Mouse (Mus musculus): Measurements from ENCODE around the gene Ppp1r14a. TPM values are rescaled to one million over a fixed set of nuclear protein-coding genes. Genes with fewer than 3 reads are reported as not detected.

Ppp1r14a gene
- total RNA-seq (2021) = 10 to 100 TPM; 10.8 to 11.0 TPM
- long read RNA-seq, experiment 1, partial matches to known transcripts = 2 of 5 reads
- long read RNA-seq, experiment 1, other reads (novel, unspliced or antisense) = 1 of 5 reads
- long read RNA-seq, experiment 2, partial matches to known transcripts = 0 of 5 reads
- long read RNA-seq, experiment 2, other reads (novel, unspliced or antisense) = 0 of 5 reads

DNA sequence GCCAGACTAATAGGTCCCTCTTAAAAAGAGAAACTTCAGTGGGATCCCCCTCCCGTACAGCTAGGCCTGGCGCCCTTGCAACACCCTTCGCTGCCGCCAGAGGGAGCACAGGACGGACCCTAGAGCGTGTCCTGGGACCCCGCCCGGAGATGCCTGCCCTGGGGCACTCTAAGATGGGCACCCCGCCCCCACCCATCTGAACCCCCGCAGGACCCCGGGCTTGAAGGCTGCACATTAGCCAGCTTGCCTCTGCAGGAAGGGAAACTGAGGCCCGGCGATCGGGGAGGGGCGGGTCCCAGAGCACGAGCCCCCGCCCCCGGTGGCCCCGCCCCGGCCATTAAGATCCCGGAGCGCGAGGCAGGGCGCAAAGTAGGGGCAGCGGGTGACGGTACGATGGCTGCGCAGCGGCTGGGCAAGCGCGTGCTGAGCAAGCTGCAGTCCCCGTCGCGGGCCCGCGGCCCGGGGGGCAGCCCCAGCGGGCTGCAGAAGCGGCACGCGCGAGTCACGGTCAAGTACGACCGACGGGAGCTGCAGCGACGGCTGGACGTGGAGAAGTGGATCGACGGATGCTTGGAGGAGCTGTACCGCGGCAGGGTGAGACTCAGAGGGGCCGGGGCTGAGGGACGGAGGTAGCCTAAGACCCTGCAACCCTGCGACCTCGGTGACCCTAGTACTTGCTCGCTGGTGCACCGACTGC, at the start of gene Ppp1r14a:
TSS of gene Ppp1r14a (plus strand) at position 367 of the 697 bp plus-strand sequence.
- DNase-seq (ENCODE audit: low spot score in 2 of 2) = peak in 1 of 2 experiments; percentile 42

GRCm38 (mm10) chr7:29244732-29245416, 44.2 kb upstream of the Ppp1r14a start:
- no peak for DNase-seq (ENCODE audit: low spot score in 2 of 2)

GRCm38 (mm10) chr7:29246015-29246414, 43.1 kb upstream of the Ppp1r14a start:
- DNase-seq (ENCODE audit: low spot score in 2 of 2) = no peak

DNA sequence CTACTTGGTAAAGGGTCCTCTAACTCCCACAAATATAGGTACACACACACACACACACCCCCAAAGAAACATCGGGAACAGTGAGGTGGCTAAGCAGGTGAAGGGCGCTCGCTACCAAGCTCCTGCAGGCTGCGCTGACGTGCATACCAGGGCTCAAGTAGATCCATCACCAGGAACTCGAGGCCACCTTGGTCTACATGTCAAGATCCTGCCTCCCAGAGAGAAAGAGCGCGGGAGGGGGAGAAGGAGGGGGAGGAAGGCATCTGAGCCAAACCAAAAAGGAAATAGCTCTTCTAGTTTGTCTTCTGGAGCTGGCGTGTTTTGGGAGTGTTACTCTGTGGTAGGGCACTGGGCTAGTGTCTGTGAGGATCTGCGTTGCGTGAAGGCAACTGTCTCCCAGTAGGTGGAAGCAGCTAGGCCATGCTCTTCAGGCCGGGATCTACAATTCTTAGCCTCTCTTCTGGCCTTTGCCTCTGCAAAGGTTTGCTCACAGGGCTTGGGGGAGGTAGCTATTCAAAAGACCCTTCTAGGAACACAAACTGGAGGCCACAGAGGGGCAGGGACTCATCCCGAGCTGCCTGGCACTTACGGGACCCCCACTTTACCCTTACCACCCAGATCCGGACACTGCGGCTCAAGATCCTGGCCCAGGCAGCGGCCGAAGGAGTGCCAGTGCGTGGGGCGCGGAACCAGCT, 42.3 kb upstream of the Ppp1r14a start:
- no peak for DNase-seq (ENCODE audit: low spot score in 2 of 2)

- peak; percentile 66 to 70 for DNase-seq (ENCODE audit: low spot score in 2 of 2)
Observed at GRCm38 (mm10) chr7:29247314-29247700, 41.8 kb upstream of the Ppp1r14a start.

- no peak for DNase-seq (ENCODE audit: low spot score in 2 of 2)
Observed at GRCm38 (mm10) chr7:29247706-29248105, 41.4 kb upstream of the Ppp1r14a start.

GRCm38 (mm10) chr7:29248261-29248841, 40.8 kb upstream of the Ppp1r14a start, which contains the start of gene 2200002D01Rik:
Gene 2200002D01Rik, minus strand, starts transcription at chr7:29248466.
- no peak for DNase-seq (ENCODE audit: low spot score in 2 of 2)

DNA sequence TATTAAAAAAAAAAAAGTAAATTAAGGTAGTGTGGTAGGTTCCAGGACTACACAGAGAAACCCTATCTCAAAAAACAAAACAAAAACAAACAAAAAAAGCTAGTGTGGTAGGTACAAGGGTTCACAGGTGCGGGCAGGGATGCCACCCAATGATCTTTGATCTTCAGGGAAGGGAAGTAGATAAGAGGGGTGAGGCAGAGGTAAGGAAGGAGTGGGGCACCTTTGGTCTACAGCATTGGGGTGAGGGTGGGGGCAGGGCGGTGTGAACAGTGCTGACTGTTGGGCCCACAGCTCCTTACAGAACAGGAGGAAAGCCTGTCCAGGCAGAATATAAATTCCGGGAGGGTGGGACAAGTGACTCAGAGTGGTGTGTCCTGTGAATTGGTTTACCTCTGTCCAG, 37.9 kb upstream of the Ppp1r14a start:
- DNase-seq (ENCODE audit: low spot score in 2 of 2) = no peak

- no peak for DNase-seq (ENCODE audit: low spot score in 2 of 2)
Observed at GRCm38 (mm10) chr7:29253842-29254241, 35.3 kb upstream of the Ppp1r14a start.

GRCm38 (mm10) chr7:29255875-29256274, 33.2 kb upstream of the Ppp1r14a start:
- DNase-seq (ENCODE audit: low spot score in 2 of 2) = no peak

- DNase-seq (ENCODE audit: low spot score in 2 of 2) = no peak
Observed at GRCm38 (mm10) chr7:29257368-29257767, 31.7 kb upstream of the Ppp1r14a start.

- no peak for DNase-seq (ENCODE audit: low spot score in 2 of 2)
Observed at GRCm38 (mm10) chr7:29259781-29260730, 29.1 kb upstream of the Ppp1r14a start.

GRCm38 (mm10) chr7:29262151-29262550, 27.0 kb upstream of the Ppp1r14a start:
- no peak for DNase-seq (ENCODE audit: low spot score in 2 of 2)

DNA sequence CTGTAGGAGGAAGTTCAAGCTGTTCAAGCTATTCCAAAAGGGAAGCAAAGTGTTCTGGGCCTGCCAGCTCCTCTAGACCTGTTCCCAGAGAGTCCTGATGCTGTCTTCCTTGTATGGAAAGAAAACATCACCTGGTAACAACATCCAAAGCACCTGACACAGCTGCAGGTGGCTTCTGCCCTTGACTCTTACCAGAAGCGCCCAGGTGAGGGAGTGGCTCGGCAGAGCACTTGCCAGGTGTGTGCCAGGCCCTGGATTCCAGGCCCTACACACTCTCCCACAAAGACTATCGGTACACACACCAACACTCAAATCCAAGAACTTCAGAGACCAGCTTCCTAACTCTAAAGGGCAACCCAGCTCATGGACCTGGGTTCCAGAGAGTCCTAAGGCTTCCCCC, 25.3 kb upstream of the Ppp1r14a start:
- DNase-seq (ENCODE audit: low spot score in 2 of 2) = no peak

DNA sequence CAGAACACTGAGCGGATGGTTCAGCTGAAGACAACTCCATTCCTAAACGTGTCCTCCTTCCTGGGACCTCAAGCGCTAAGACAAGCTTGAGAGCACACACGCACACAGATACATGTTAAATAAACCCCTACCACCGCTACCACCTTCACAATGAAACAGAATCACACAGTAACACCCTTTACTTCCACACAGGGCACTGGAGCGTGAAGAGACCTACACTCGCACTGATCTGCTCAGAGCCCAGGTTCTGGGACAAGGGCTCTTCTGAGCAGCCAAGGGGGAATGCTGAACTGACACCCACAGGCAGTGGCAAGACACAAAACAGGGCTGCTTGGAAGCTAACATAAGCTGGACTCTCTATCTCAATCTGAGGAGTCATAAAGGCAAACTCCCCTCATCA, 23.5 kb upstream of the Ppp1r14a start:
- DNase-seq (ENCODE audit: low spot score in 2 of 2) = no peak

GRCm38 (mm10) chr7:29266931-29267330, 22.2 kb upstream of the Ppp1r14a start:
- DNase-seq (ENCODE audit: low spot score in 2 of 2) = no peak

- no peak for DNase-seq (ENCODE audit: low spot score in 2 of 2)
Observed at GRCm38 (mm10) chr7:29270445-29270844, 18.7 kb upstream of the Ppp1r14a start.

DNA sequence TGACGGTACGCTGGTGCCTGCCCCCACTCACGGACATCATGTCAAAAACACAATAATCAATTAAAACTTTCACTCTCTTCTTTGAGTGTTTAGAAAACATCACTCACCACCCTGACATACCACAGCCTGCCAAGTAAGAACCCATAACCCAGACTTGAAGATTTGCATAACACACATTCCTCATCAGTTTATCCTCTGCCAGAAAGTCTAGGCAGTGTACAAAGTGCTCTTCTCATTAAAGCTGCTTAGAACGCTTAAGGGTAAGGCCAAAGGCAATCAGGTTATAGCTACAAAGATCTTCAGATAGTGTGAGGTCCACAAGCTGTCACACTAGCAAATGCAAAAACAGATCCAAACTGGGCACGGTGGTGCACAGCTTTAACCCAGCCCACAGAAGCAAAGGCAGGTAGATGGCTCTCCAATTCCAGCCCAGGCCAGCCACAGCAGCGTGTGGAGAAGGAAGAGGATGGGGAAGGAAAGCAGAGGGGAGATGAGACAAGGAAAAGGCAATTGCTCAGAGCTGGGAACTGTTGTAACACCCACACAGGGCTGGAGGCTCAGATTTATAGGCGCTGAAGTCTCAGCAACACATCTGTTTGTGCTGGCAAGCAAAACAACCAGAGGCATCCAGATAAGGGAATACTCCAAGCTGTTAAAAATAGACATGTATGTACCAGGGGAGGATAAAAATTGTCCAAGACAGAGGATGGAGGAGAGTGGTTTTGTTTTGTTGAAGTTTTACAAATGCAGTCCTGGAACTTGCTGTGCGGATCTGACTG, 17.2 kb upstream of the Ppp1r14a start:
- DNase-seq (ENCODE audit: low spot score in 2 of 2) = no peak

- DNase-seq (ENCODE audit: low spot score in 2 of 2) = no peak
Observed at GRCm38 (mm10) chr7:29276715-29277114, 12.4 kb upstream of the Ppp1r14a start.
